ENCODE assay signal across 32 mouse cellular contexts in the genomic region with DNA sequence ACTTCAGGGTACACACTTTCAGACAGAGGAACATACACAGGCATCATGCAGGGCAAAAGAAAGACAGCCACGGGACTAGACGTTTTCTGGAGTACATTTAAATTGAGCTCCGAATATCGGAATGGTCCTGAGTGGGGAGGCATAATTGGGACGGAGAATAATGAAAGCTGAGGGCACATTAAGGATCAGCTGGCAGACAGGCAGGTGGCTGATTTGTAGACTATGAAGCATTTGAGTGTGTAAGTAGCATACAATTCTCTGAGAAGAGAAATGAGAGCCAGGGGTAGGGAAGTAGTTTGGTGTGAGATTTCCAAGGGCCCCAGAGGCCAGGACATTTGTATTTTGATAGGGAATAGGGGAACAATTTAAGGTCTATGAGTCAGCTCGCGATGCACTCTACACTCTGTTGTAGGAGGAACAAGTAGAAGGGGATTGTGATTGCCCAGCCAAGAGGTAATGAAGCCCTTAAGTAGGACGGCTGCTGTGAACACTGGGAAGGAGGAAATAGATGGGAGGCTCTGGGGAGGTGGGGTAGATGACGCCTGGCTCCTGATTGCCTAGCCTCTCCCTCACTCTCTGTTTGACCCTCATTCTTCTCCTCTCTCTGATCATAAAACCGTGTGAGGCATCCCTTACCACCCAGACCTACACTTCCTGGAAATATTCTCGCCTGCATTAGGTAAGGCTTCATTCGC.
DNase-seq lines count a peak whose midpoint lies in the region; ATAC-seq and TF ChIP-seq lines count a peak whose summit lies in the region.
"Had no signal": no experiment of that assay in that cellular context is flagged by ENCODE, and none has a peak within 500 bp of the region (broad histone marks: within the 10 kb centered on the region; RNA-seq: fewer than 3 reads in every experiment).

No protein-coding gene starts in this region.

- DNase-seq in hindbrain, embryonic 10.5 days (ENCODE audit: low spot score), result no peak
- peak; percentile 55 for DNase-seq in brain, embryonic 14.5 days (ENCODE audit: low read depth)
- DNase-seq in thymus, adult 2 months, result no peak
- DNase-seq in urinary bladder, postnatal 10 days (ENCODE audit: low spot score), result no peak
- DNase-seq: adrenal gland, adult 2 months; adrenal gland, postnatal 36 days; B cell, adult 2 months; cerebellum, adult 8-10 months; cerebellum, postnatal 25 days; gastrocnemius, adult 2 months; gastrocnemius, postnatal 36 days; heart, adult 2 months; heart, postnatal 10 days; kidney, adult 11 months; layer of hippocampus, adult 9-11 months; liver, embryonic 13.5 days; lung, adult 2 months; lung, postnatal 10 days; thymus, postnatal 14 days had no signal

- WGBS in hindbrain, embryonic 15.5 days, result 38% methylated on average over 12 of the region's 12 CpGs
- WGBS in hindbrain, embryonic 10.5 days, result 57% methylated on average over 12 of the region's 12 CpGs
- WGBS in intestine, embryonic 15.5 days, result 61% methylated on average over 12 of the region's 12 CpGs
- WGBS in neural tube, embryonic 15.5 days, result 22% methylated on average over 12 of the region's 12 CpGs
- 69% methylated on average over 12 of the region's 12 CpGs for WGBS in thymus, adult 2 months

- H3K4me2 ChIP-seq in hindbrain, embryonic 15.5 days, result no peak overlapping the region
- no peak overlapping the region for H3K4me2 ChIP-seq in intestine, embryonic 15.5 days (replicated peaks)
- H3K4me2 ChIP-seq in neural tube, embryonic 15.5 days, result no peak overlapping the region
- H3K4me2 ChIP-seq: embryonic facial prominence, embryonic 15.5 days; heart, embryonic 13.5 days; limb, embryonic 15.5 days; liver, embryonic 13.5 days; midbrain, embryonic 13.5 days had no signal

- H3K9ac ChIP-seq in hindbrain, embryonic 15.5 days, result no peak overlapping the region
- no peak overlapping the region for H3K9ac ChIP-seq in intestine, embryonic 15.5 days
- no peak overlapping the region for H3K9ac ChIP-seq in neural tube, embryonic 15.5 days (replicated peaks)
- H3K9ac ChIP-seq: embryonic facial prominence, embryonic 15.5 days; heart, embryonic 13.5 days; limb, embryonic 15.5 days; liver, embryonic 13.5 days; midbrain, embryonic 13.5 days; stomach, embryonic 15.5 days had no signal

- no peak overlapping the region for H3K4me3 ChIP-seq in hindbrain, embryonic 15.5 days
- no peak overlapping the region for H3K4me3 ChIP-seq in hindbrain, embryonic 10.5 days
- H3K4me3 ChIP-seq in intestine, embryonic 15.5 days (replicated peaks), result no peak overlapping the region
- H3K4me3 ChIP-seq in neural tube, embryonic 15.5 days (replicated peaks), result no peak overlapping the region
- no peak overlapping the region for H3K4me3 ChIP-seq in thymus, adult 2 months (ENCODE audit: control insufficient read depth, insufficient read depth, low read length)
- H3K4me3 ChIP-seq: embryonic facial prominence, embryonic 10.5 days; embryonic facial prominence, embryonic 15.5 days; gastrocnemius, adult 2 months; heart, adult 2 months; heart, embryonic 13.5 days; limb, embryonic 10.5 days; limb, embryonic 15.5 days; liver, embryonic 13.5 days; midbrain, embryonic 13.5 days; stomach, embryonic 15.5 days had no signal

- H3K4me1 ChIP-seq in hindbrain, embryonic 15.5 days (replicated peaks), result peaks cover 20% of the 10 kb centered on the region; the same call in 1 of the 2 replicates
- H3K4me1 ChIP-seq in hindbrain, embryonic 10.5 days (replicated peaks), result peaks cover 22% of the 10 kb centered on the region
- H3K4me1 ChIP-seq in intestine, embryonic 15.5 days (replicated peaks), result peaks cover 3% of the 10 kb centered on the region; the same call in 1 of the 2 replicates
- peaks cover 23% of the 10 kb centered on the region for H3K4me1 ChIP-seq in neural tube, embryonic 15.5 days
- H3K4me1 ChIP-seq in thymus, adult 2 months (replicated peaks; ENCODE audit: control insufficient read depth, insufficient read depth, low read length), result peaks cover 4% of the 10 kb centered on the region; the same call in 1 of the 2 replicates
- H3K4me1 ChIP-seq: embryonic facial prominence, embryonic 15.5 days; limb, embryonic 15.5 days; liver, embryonic 13.5 days had no signal

- no peaks in the 10 kb centered on the region for H3K27me3 ChIP-seq in hindbrain, embryonic 15.5 days
- no peaks in the 10 kb centered on the region for H3K27me3 ChIP-seq in hindbrain, embryonic 10.5 days (ENCODE audit: insufficient read depth, poor library complexity, severe bottlenecking)
- H3K27me3 ChIP-seq in intestine, embryonic 15.5 days (replicated peaks), result no peaks in the 10 kb centered on the region
- no peaks in the 10 kb centered on the region for H3K27me3 ChIP-seq in neural tube, embryonic 15.5 days (replicated peaks)
- no peaks in the 10 kb centered on the region for H3K27me3 ChIP-seq in thymus, adult 2 months (ENCODE audit: control insufficient read depth, insufficient read depth, low read length)
- H3K27me3 ChIP-seq: embryonic facial prominence, embryonic 15.5 days; heart, embryonic 13.5 days; liver, embryonic 13.5 days; midbrain, embryonic 13.5 days; stomach, embryonic 15.5 days had no signal

- no peak overlapping the region for H3K27ac ChIP-seq in hindbrain, embryonic 15.5 days (replicated peaks)
- H3K27ac ChIP-seq in hindbrain, embryonic 10.5 days, result no peak overlapping the region; the same call in 1 of the 2 replicates
- no peak overlapping the region for H3K27ac ChIP-seq in intestine, embryonic 15.5 days
- H3K27ac ChIP-seq in neural tube, embryonic 15.5 days (replicated peaks), result peak overlapping the region; percentile 15
- H3K27ac ChIP-seq in thymus, adult 2 months (ENCODE audit: control insufficient read depth, insufficient read depth, low read length), result no peak overlapping the region
- H3K27ac ChIP-seq: embryonic facial prominence, embryonic 10.5 days; embryonic facial prominence, embryonic 15.5 days; gastrocnemius, adult 2 months; heart, adult 2 months; heart, embryonic 13.5 days; kidney, postnatal 0 days; limb, embryonic 10.5 days; limb, embryonic 15.5 days; liver, embryonic 13.5 days; macrophage; midbrain, embryonic 13.5 days; stomach, embryonic 15.5 days had no signal

- no peak for TF ChIP-seq CTCF in brain, embryonic 14.5 days (IDR thresholded peaks at IDR 0.05; ENCODE audit: borderline replicate concordance, extremely low read depth, insufficient read depth, insufficient read length)
- TF ChIP-seq CTCF in thymus, adult 2 months (IDR thresholded peaks at IDR 0.05; ENCODE audit: borderline replicate concordance, control insufficient read depth, extremely low read depth, insufficient read depth, low read length, poor library complexity), result no peak

- no peak for TF ChIP-seq POLR2A in brain, embryonic 14.5 days (IDR thresholded peaks at IDR 0.05; ENCODE audit: borderline replicate concordance, extremely low read depth, insufficient read depth, insufficient read length, poor library complexity, severe bottlenecking)
- no peak for TF ChIP-seq POLR2A in thymus, adult 2 months (IDR thresholded peaks at IDR 0.05; ENCODE audit: control insufficient read depth, extremely low read depth, insufficient read depth, low read length, poor library complexity)

- peak; percentile 38; the same call in 1 of the 2 replicates for ATAC-seq in hindbrain, embryonic 15.5 days (ENCODE audit: low FRiP score, low read depth)
- peak; percentile 57 for ATAC-seq in intestine, embryonic 15.5 days
- peak; percentile 80 for ATAC-seq in neural tube, embryonic 15.5 days (ENCODE audit: low FRiP score)
- ATAC-seq: forebrain, embryonic 16.5 days; midbrain, embryonic 13.5 days had no signal

- no peaks in the 10 kb centered on the region for H3K9me3 ChIP-seq in hindbrain, embryonic 15.5 days
- no peaks in the 10 kb centered on the region for H3K9me3 ChIP-seq in hindbrain, embryonic 10.5 days
- H3K9me3 ChIP-seq in intestine, embryonic 15.5 days, result no peaks in the 10 kb centered on the region
- H3K9me3 ChIP-seq in neural tube, embryonic 15.5 days (replicated peaks), result no peaks in the 10 kb centered on the region
- H3K9me3 ChIP-seq: embryonic facial prominence, embryonic 10.5 days; embryonic facial prominence, embryonic 15.5 days; limb, embryonic 10.5 days; limb, embryonic 15.5 days; liver, embryonic 13.5 days; midbrain, embryonic 13.5 days; stomach, embryonic 15.5 days had no signal

- H3K36me3 ChIP-seq in hindbrain, embryonic 15.5 days, result no peaks in the 10 kb centered on the region
- H3K36me3 ChIP-seq in hindbrain, embryonic 10.5 days, result no peaks in the 10 kb centered on the region
- H3K36me3 ChIP-seq in intestine, embryonic 15.5 days, result no peaks in the 10 kb centered on the region
- no peaks in the 10 kb centered on the region for H3K36me3 ChIP-seq in neural tube, embryonic 15.5 days
- no peaks in the 10 kb centered on the region for H3K36me3 ChIP-seq in thymus, adult 2 months (ENCODE audit: control insufficient read depth, insufficient read depth, low read length)
- H3K36me3 ChIP-seq: embryonic facial prominence, embryonic 10.5 days; embryonic facial prominence, embryonic 15.5 days; heart, embryonic 13.5 days; limb, embryonic 10.5 days; limb, embryonic 15.5 days; liver, embryonic 13.5 days; midbrain, embryonic 13.5 days; stomach, embryonic 15.5 days had no signal
